Mouse (Mus musculus) kidney, postnatal 0 days (tissue): Measurements from ENCODE around the gene Nxpe3. TPM values are rescaled to one million over a fixed set of nuclear protein-coding genes. Genes with fewer than 3 reads are reported as not detected.
"Not testable (repeated sequence)": the region's sequence is repeated elsewhere in the genome, so short reads cannot be mapped to it uniquely, and the experiment has no call there.

ENCODE experiments used
- ATAC-seq: fragments of 200-750 bp; cut with Nextera tagmentation; replicated peaks from 2 replicates; pipeline ENCODE4 v1.8.0; 2017; ENCODE audit warnings: low read depth, moderate number of reproducible peaks, moderate TSS enrichment, moderate library complexity; ENCODE audit not compliant: low FRiP score
- DNase-seq: peaks from one replicate; pipeline ENCODE4 v3.0.0-alpha.2; 2016; ENCODE audit warnings: low spot score
- H3K27ac ChIP-seq: fragments of 300-500 bp; sonication (generic); 2 replicates; pipeline ENCODE4 v1.5.1; 2014; ENCODE audit warnings: mild to moderate bottlenecking
- H3K27me3 ChIP-seq: fragments of 300-500 bp; sonication (generic); 2 replicates; pipeline ENCODE4 v1.6.1; 2014; ENCODE audit warnings: low read length, mixed read lengths; ENCODE audit not compliant: insufficient read depth
- H3K36me3 ChIP-seq: fragments of 300-500 bp; sonication (generic); 2 replicates; pipeline ENCODE4 v1.6.1; 2014; ENCODE audit warnings: low read length, mixed read lengths; ENCODE audit not compliant: insufficient read depth
- H3K4me1 ChIP-seq: fragments of 300-500 bp; sonication (generic); replicated peaks from 2 replicates; pipeline ENCODE4 v1.6.1; 2014; ENCODE audit warnings: antibody characterized with exemption, low read length, mixed read lengths; ENCODE audit not compliant: insufficient read depth
- H3K4me2 ChIP-seq: fragments of 300-500 bp; sonication (generic); 2 replicates; pipeline ENCODE4 v1.6.1; 2014; ENCODE audit warnings: mild to moderate bottlenecking, low read length, moderate library complexity, mixed read lengths
- H3K4me3 ChIP-seq: fragments of 300-500 bp; sonication (generic); replicated peaks from 2 replicates; pipeline ENCODE4 v1.5.1; 2014; ENCODE audit warnings: low read depth, low read length
- H3K9ac ChIP-seq: fragments of 300-500 bp; sonication (generic); 2 replicates; pipeline ENCODE4 v1.6.1; 2014; ENCODE audit warnings: low read depth, low read length
- H3K9me3 ChIP-seq: fragments of 300-500 bp; sonication (generic); replicated peaks from 2 replicates; pipeline ENCODE4 v1.6.1; 2016; ENCODE audit warnings: low read length, inconsistent platforms, mixed read lengths
- CTCF ChIP-seq: IDR thresholded peaks from 2 replicates; pipeline ENCODE4 v1.5.1; 2016; ENCODE audit warnings: antibody characterized with exemption, low read depth, mild to moderate bottlenecking, moderate library complexity
- WGBS: fragments of 180-500 bp; shearing (Covaris S2); extraction: QIAGEN DNeasy Blood & Tissue Kit; methylation state at CpG from one replicate; pipeline ENCODE4 v1.1.7; 2014; 5-methylcytosine and 5-hydroxymethylcytosine counted together
- polyA plus RNA-seq: library from polyadenylated mRNA; unstranded; fragments of >200 nt; fragmentation: Nextera tagmentation; extraction: Ambion mirVana; gene quantifications from 2 replicates; pipeline ENCODE4 v1.2.1, GENCODE M21; 2015

Gene Nxpe3
- polyA plus RNA-seq, 1 experiment from 2014 or later = 2.2 TPM

GRCm38 (mm10) chr16:55876025-55876424 is 19.1 kb downstream of the Nxpe3 start:
- peaks cover 3% of the 10 kb centered on the region; the same call in 1 of the 2 replicates for H3K36me3 ChIP-seq
- H3K9ac ChIP-seq = no peak overlapping the region
- no peaks in the 10 kb centered on the region for H3K4me1 ChIP-seq
- DNase-seq (peak; percentile 43), ATAC-seq (peak; percentile 49; the same call in 1 of the 2 replicates)
- no peak overlapping the region for H3K4me2 ChIP-seq
- no peak overlapping the region for H3K27ac ChIP-seq
- no peaks in the 10 kb centered on the region for H3K27me3 ChIP-seq
- no peak overlapping the region for H3K4me3 ChIP-seq
- H3K9me3 ChIP-seq = no peaks in the 10 kb centered on the region
- TF ChIP-seq CTCF = no peak
- 47% methylated on average over 6 of the region's 6 CpGs for whole genome bisulfite sequencing

DNA sequence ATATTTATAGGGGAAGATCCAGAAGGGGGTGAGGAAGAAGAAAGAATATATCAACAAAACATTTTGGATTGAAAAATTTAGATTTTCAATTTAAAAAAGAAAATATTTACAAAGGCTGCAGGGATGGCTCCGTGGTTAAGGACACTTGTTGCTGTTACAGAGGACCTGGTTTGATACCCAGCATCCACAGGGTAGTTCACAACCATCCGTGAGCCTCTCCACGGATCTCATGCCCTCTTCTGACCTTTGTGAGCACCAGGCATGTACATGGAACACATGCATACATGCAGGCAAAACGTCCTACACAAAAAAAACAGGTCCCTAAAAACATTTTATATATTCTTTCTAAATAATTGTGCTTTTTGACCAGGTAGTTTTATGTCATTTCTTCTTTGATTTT is 31.3 kb downstream of the Nxpe3 start:
- ATAC-seq (no peak), DNase-seq (no peak)
- 70% methylated on average over 4 of the region's 4 CpGs for WGBS
- no peak for TF ChIP-seq CTCF
- Histone ChIP-seq H3K9me3 (no peaks in the 10 kb centered on the region), H3K4me1 (no peaks in the 10 kb centered on the region), H3K9ac (no peak overlapping the region), H3K4me2 (no peak overlapping the region), H3K36me3 (no peaks in the 10 kb centered on the region; the same call in 1 of the 2 replicates), H3K27ac (no peak overlapping the region), H3K27me3 (no peaks in the 10 kb centered on the region), H3K4me3 (no peak overlapping the region)

DNA sequence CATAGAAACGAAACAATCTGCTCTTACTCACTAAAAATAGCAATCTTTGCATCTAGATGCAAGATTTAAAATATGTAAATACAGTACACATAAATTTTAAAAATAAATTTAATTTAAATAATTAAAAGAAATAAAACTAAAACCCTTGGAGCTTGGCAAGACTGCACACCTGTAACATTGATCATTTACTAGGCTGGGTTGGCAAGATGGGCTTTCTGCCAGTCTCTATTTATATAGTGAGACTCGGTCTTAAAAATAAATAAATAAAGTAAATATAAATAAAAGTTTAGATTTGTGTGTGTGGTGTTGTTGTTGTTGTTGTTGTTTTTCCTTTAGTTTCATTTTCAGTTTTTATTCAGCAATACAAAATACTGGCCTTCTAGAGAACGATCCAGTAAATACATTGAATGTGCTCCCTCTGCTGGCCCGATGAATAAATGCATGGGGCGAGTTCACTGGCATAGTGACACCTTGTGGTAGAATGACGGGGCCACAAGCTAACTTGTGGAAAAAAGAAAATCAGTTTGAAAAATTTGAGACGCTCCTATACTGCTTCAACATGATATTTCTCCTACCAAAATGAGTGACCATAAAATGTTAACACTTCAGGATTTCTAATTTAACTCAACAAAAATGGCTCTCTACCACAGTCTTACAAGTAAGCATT is 31.8 kb downstream of the Nxpe3 start:
- DNase-seq (peak; percentile 91), ATAC-seq (no peak)
- H3K9me3 ChIP-seq = no peaks in the 10 kb centered on the region
- no peak overlapping the region; the same call in 1 of the 2 replicates for H3K4me2 ChIP-seq
- peak; percentile 100 for TF ChIP-seq CTCF
- H3K27me3 ChIP-seq = no peaks in the 10 kb centered on the region
- no peak overlapping the region for H3K27ac ChIP-seq
- H3K4me1 ChIP-seq = no peaks in the 10 kb centered on the region
- no peak overlapping the region for H3K4me3 ChIP-seq
- no peaks in the 10 kb centered on the region; the same call in 1 of the 2 replicates for H3K36me3 ChIP-seq
- no peak overlapping the region for H3K9ac ChIP-seq
- 23% methylated on average over 7 of the region's 7 CpGs for WGBS

DNA sequence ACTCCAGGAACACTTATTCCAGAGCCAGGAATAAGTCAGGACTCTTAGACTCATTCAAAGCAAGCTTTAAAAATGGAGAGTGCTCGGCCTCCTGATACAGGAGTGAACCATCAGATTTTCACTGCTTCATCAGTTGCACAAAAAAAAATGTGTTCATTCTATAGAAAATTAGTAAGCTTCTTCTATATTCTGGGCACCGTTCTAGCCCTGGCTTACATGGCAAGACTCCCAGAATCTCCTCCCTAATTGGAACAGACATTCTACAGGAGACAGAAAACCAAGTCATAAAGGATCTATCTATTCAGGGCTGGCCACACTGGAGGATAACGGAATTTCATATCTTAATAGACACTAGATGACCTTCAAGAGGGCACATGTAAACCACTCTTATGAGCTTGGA is 34.0 kb downstream of the Nxpe3 start:
- no peaks in the 10 kb centered on the region for H3K4me1 ChIP-seq
- ATAC-seq = no peak
- TF ChIP-seq CTCF = no peak

GRCm38 (mm10) chr16:55859421-55859820 is 35.7 kb downstream of the Nxpe3 start:
- not testable (repeated sequence) for ATAC-seq

More for the DNA sequence above, 34.0 kb downstream of the Nxpe3 start:
- Histone ChIP-seq H3K9me3 (no peaks in the 10 kb centered on the region; the same call in 1 of the 2 replicates), H3K9ac (no peak overlapping the region), H3K4me3 (no peak overlapping the region), H3K27ac (no peak overlapping the region), H3K4me2 (no peak overlapping the region), H3K36me3 (no peaks in the 10 kb centered on the region), H3K27me3 (no peaks in the 10 kb centered on the region)
- no peak for DNase-seq
- WGBS = 84% methylated on average over 3 of the region's 3 CpGs

GRCm38 (mm10) chr16:55858465-55858864 is 36.6 kb downstream of the Nxpe3 start:
- 65% methylated on average over 6 of the region's 6 CpGs for WGBS
- Histone ChIP-seq H3K4me3 (no peak overlapping the region), H3K9me3 (no peaks in the 10 kb centered on the region; the same call in 1 of the 2 replicates), H3K9ac (no peak overlapping the region), H3K27ac (no peak overlapping the region), H3K36me3 (no peaks in the 10 kb centered on the region), H3K4me2 (no peak overlapping the region), H3K4me1 (no peaks in the 10 kb centered on the region), H3K27me3 (no peaks in the 10 kb centered on the region)
- peak; percentile 67 for DNase-seq
- TF ChIP-seq CTCF = peak; percentile 69
- ATAC-seq = peak; percentile 63; the same call in 1 of the 2 replicates

More at GRCm38 (mm10) chr16:55859421-55859820, 35.7 kb downstream of the Nxpe3 start:
- DNase-seq, H3K9me3 ChIP-seq, H3K4me3 ChIP-seq, H3K4me2 ChIP-seq, H3K27ac ChIP-seq, H3K4me1 ChIP-seq, H3K9ac ChIP-seq, H3K36me3 ChIP-seq, H3K27me3 ChIP-seq: not testable (repeated sequence)
- WGBS = 94% methylated on average over 4 of the region's 4 CpGs
